Mouse (Mus musculus): ENCODE results near the gene Iqgap3. TPM values are rescaled to one million over a fixed set of nuclear protein-coding genes. Genes with fewer than 3 reads are reported as not detected.

Iqgap3 gene
- polyA plus RNA-seq, 1 experiment from 2014 or later = 15.9 TPM

- Histone ChIP-seq H3K27ac (ENCODE audit: low read depth, low read length) (peak overlapping the region; percentile 94), H3K4me2 (ENCODE audit: low read depth) (peak overlapping the region; percentile 96), H3K36me3 (ENCODE audit: control insufficient read depth, insufficient read depth, low read length) (no peaks in the 10 kb centered on the region), H3K27me3 (ENCODE audit: control insufficient read depth, insufficient read depth, low read length) (peaks cover 15% of the 10 kb centered on the region), H3K4me1 (ENCODE audit: control insufficient read depth, insufficient read depth, low read length) (peaks cover 47% of the 10 kb centered on the region), H3K9me3 (ENCODE audit: control insufficient read depth, low read length) (no peaks in the 10 kb centered on the region), H3K9ac (ENCODE audit: low read length) (peak overlapping the region; percentile 85), H3K4me3 (ENCODE audit: low read depth, low read length) (peak overlapping the region; percentile 91)
- whole genome bisulfite sequencing = 1% methylated on average over 30 of the region's 33 CpGs
- DNase-seq (ENCODE audit: low spot score) (peak; percentile 52), ATAC-seq (ENCODE audit: insufficient read depth, low FRiP score, low TSS enrichment) (peak; percentile 24; the same call in 1 of the 2 replicates)
These were observed 61.4 kb downstream of the Iqgap3 start for GRCm38 (mm10) chr3:88142916-88143771.

DNA sequence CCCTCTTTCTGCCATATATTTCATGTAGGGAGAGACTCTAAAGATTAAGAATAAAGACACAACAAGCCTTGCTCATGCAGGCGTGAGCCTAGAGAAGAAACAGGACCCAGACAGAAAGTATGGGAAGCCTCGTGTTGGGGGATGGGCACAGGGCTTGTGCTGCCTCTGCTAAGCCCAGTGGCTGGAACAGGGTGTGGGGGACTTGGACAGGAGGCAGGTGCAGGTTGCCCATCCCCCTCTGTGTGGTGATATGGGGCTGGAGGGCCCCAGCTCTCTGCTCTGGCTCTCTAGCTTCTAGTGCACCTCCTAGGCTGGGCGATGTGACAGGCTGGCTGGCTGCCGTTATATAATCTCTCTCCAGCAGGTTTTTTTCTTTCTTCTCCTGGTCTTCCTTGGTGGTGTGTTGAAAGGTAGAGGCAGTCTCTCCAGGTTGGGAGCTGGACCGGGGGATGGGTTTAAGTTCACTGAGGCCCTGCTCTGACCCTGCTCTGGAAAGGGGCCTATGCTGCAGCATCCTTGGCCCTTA, 62.3 kb downstream of the Iqgap3 start:
- DNase-seq (ENCODE audit: low spot score) (no peak), ATAC-seq (ENCODE audit: insufficient read depth, low FRiP score, low TSS enrichment) (no peak)
- Histone ChIP-seq H3K4me1 (ENCODE audit: control insufficient read depth, insufficient read depth, low read length) (peaks cover 42% of the 10 kb centered on the region), H3K9me3 (ENCODE audit: control insufficient read depth, low read length) (no peaks in the 10 kb centered on the region), H3K9ac (ENCODE audit: low read length) (peak overlapping the region; percentile 85), H3K4me3 (ENCODE audit: low read depth, low read length) (peak overlapping the region; percentile 91), H3K27me3 (ENCODE audit: control insufficient read depth, insufficient read depth, low read length) (peaks cover 15% of the 10 kb centered on the region), H3K27ac (ENCODE audit: low read depth, low read length) (no peak overlapping the region), H3K36me3 (ENCODE audit: control insufficient read depth, insufficient read depth, low read length) (no peaks in the 10 kb centered on the region), H3K4me2 (ENCODE audit: low read depth) (peak overlapping the region; percentile 96)
- 29% methylated on average over 5 of the region's 5 CpGs for WGBS

- 0 out of 2 replicates have a peak overlapping the region, but pooled peaks have one; percentile 91 for H3K4me3 ChIP-seq (ENCODE audit: low read depth, low read length)
- peak overlapping the region; percentile 96 for H3K4me2 ChIP-seq (ENCODE audit: low read depth)
- ATAC-seq (ENCODE audit: insufficient read depth, low FRiP score, low TSS enrichment) (no peak), DNase-seq (ENCODE audit: low spot score) (no peak)
- H3K27me3 ChIP-seq (ENCODE audit: control insufficient read depth, insufficient read depth, low read length) = peaks cover 7% of the 10 kb centered on the region; the same call in 1 of the 2 replicates
- 59% methylated on average over 6 of the region's 6 CpGs for WGBS
- H3K27ac ChIP-seq (ENCODE audit: low read depth, low read length) = peak overlapping the region; percentile 35; the same call in 1 of the 2 replicates
- no peaks in the 10 kb centered on the region for H3K36me3 ChIP-seq (ENCODE audit: control insufficient read depth, insufficient read depth, low read length)
- peaks cover 44% of the 10 kb centered on the region for H3K4me1 ChIP-seq (ENCODE audit: control insufficient read depth, insufficient read depth, low read length)
- H3K9me3 ChIP-seq (ENCODE audit: control insufficient read depth, low read length) = no peaks in the 10 kb centered on the region
- peak overlapping the region; percentile 33 for H3K9ac ChIP-seq (ENCODE audit: low read length)
These were observed 63.1 kb downstream of the Iqgap3 start for GRCm38 (mm10) chr3:88144648-88145410.

- H3K36me3 ChIP-seq (ENCODE audit: control insufficient read depth, insufficient read depth, low read length) = no peaks in the 10 kb centered on the region
- H3K9me3 ChIP-seq (ENCODE audit: control insufficient read depth, low read length) = no peaks in the 10 kb centered on the region
- peaks cover 2% of the 10 kb centered on the region; the same call in 1 of the 2 replicates for H3K27me3 ChIP-seq (ENCODE audit: control insufficient read depth, insufficient read depth, low read length)
- H3K9ac ChIP-seq (ENCODE audit: low read length) = 0 out of 2 replicates have a peak overlapping the region, but pooled peaks have one; percentile 33
- ATAC-seq (ENCODE audit: insufficient read depth, low FRiP score, low TSS enrichment) = no peak
- H3K4me3 ChIP-seq (ENCODE audit: low read depth, low read length) = no peak overlapping the region
- H3K4me2 ChIP-seq (ENCODE audit: low read depth) = peak overlapping the region; percentile 96
- H3K4me1 ChIP-seq (ENCODE audit: control insufficient read depth, insufficient read depth, low read length) = peaks cover 50% of the 10 kb centered on the region
- DNase-seq (ENCODE audit: low spot score) = no peak
- peak overlapping the region; percentile 35; the same call in 1 of the 2 replicates for H3K27ac ChIP-seq (ENCODE audit: low read depth, low read length)
- WGBS = 29% methylated on average over 4 of the region's 4 CpGs
These were observed 63.6 kb downstream of the Iqgap3 start for GRCm38 (mm10) chr3:88145411-88145782.

DNA sequence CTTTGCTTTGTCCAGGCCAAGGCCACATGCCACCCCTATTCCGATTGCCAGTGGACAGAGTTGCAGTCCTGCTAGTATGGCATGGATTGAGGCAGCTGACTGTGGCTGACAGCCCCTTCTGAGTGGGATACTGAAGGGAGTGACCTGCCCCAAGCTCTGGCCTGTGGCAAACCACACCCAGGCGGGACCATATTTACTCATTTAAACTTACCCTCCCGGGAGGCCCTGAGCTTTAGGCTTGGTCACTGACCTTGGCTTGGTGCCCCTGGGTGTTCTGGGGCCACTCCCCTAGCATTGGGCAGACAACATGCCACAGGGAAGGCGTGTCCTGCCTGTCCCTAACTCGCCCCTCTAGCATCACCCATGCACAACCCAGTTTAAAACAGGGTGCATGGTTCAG, 64.2 kb downstream of the Iqgap3 start:
- no peak overlapping the region for H3K4me3 ChIP-seq (ENCODE audit: low read depth, low read length)
- DNase-seq (ENCODE audit: low spot score) (no peak), ATAC-seq (ENCODE audit: insufficient read depth, low FRiP score, low TSS enrichment) (no peak)
- peaks cover 2% of the 10 kb centered on the region; the same call in 1 of the 2 replicates for H3K27me3 ChIP-seq (ENCODE audit: control insufficient read depth, insufficient read depth, low read length)
- 71% methylated on average over 5 of the region's 5 CpGs for WGBS
- no peak overlapping the region for H3K9ac ChIP-seq (ENCODE audit: low read length)
- no peaks in the 10 kb centered on the region for H3K36me3 ChIP-seq (ENCODE audit: control insufficient read depth, insufficient read depth, low read length)
- 0 out of 2 replicates have a peak overlapping the region, but pooled peaks have one; percentile 35 for H3K27ac ChIP-seq (ENCODE audit: low read depth, low read length)
- H3K4me2 ChIP-seq (ENCODE audit: low read depth) = peak overlapping the region; percentile 96
- H3K4me1 ChIP-seq (ENCODE audit: control insufficient read depth, insufficient read depth, low read length) = peaks cover 55% of the 10 kb centered on the region
- H3K9me3 ChIP-seq (ENCODE audit: control insufficient read depth, low read length) = no peaks in the 10 kb centered on the region

DNA sequence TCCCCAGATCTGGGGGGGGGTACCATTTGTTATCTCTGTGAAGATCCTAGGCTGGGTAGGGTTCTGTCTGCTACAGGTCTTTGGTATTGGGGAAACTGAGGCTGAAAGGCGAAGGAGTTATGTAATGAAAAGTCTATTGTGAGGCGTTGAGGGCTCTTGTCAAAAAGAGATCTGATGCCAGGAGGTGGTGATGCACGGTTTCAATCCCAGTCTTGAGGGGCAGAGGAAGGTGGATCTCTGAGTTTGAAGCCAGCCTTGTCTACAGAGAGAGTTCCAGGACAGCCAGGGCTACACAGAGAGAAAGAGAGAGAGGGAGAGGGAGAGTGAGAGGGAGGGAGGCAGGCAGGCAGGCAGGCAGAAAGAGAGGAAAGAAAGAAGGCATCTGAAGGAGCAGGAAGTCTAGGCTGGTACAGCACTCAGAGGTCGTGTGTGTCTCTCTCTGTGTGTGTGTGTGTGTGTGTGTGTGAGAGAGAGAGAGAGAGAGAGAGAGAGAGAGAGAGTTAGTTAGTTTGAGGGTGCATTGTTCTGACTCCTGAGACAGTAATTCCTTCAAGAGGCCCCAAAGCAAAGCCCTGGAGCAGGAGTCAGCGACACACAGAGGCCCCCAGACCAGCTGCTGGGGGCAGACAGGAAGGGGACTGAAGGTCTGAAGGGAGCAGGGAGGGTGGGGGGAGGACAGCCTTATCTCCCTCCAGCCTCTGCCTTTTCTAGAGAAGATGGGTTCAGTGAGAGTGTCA, 64.8 kb downstream of the Iqgap3 start:
- DNase-seq (ENCODE audit: low spot score) (no peak), ATAC-seq (ENCODE audit: insufficient read depth, low FRiP score, low TSS enrichment) (no peak)
- H3K36me3 ChIP-seq (ENCODE audit: control insufficient read depth, insufficient read depth, low read length) = no peaks in the 10 kb centered on the region
- H3K27me3 ChIP-seq (ENCODE audit: control insufficient read depth, insufficient read depth, low read length) = no peaks in the 10 kb centered on the region
- H3K9me3 ChIP-seq (ENCODE audit: control insufficient read depth, low read length) = no peaks in the 10 kb centered on the region
- H3K9ac ChIP-seq (ENCODE audit: low read length) = peak overlapping the region; percentile 22; the same call in 1 of the 2 replicates
- H3K4me3 ChIP-seq (ENCODE audit: low read depth, low read length) = no peak overlapping the region
- H3K4me2 ChIP-seq (ENCODE audit: low read depth) = no peak overlapping the region
- H3K4me1 ChIP-seq (ENCODE audit: control insufficient read depth, insufficient read depth, low read length) = peaks cover 61% of the 10 kb centered on the region
- no peak overlapping the region for H3K27ac ChIP-seq (ENCODE audit: low read depth, low read length)
- 44% methylated on average over 5 of the region's 5 CpGs for WGBS

DNA sequence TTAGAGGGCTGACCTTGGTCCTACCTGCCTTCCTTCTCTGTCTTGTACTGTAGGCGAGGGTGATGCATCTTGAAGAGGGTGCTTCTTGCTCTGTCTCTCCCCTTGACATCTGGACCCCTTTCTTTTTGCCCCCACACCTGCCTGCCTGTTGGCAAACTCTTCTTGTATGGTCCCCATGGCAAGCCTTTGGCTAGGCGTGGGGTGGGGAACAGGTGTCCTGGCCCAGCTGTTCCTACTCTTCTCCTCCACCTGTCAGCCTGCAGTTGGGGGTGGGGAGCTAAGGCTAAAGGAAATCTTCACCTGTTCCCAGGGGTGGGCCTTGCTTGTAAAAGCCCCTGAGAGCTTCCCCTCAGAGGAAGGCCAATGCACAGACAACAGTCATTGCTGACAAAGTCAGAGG, 65.7 kb downstream of the Iqgap3 start:
- H3K4me1 ChIP-seq (ENCODE audit: control insufficient read depth, insufficient read depth, low read length) = peaks cover 70% of the 10 kb centered on the region
- no peak overlapping the region for H3K4me2 ChIP-seq (ENCODE audit: low read depth)
- no peaks in the 10 kb centered on the region for H3K36me3 ChIP-seq (ENCODE audit: control insufficient read depth, insufficient read depth, low read length)
- WGBS = 65% methylated on average over 2 of the region's 2 CpGs
- H3K27me3 ChIP-seq (ENCODE audit: control insufficient read depth, insufficient read depth, low read length) = no peaks in the 10 kb centered on the region
- no peak for ATAC-seq (ENCODE audit: insufficient read depth, low FRiP score, low TSS enrichment)
- no peak overlapping the region for H3K27ac ChIP-seq (ENCODE audit: low read depth, low read length)
- no peak for DNase-seq (ENCODE audit: low spot score)
- H3K4me3 ChIP-seq (ENCODE audit: low read depth, low read length) = no peak overlapping the region
- no peaks in the 10 kb centered on the region for H3K9me3 ChIP-seq (ENCODE audit: control insufficient read depth, low read length)
- no peak overlapping the region for H3K9ac ChIP-seq (ENCODE audit: low read length)

DNA sequence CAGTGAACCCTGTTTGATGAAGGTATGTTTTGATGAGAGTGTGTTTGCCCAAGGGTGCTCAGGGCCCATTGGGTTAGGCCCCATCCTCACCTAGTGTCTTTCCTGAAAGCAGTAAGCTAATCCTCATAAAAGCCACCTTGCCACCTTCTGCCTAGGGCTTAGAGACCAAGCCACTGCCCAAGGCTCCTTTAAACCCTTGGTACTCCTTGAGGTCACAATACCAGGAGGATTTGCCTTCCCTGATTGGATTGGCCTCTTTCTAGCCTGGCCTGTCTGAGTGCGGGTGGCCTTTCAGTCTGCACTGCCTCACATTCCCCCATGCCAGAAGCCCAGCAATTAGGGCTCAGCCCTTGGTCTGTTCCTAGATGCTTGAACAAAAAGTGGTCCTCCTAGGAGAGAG, 66.1 kb downstream of the Iqgap3 start:
- H3K4me1 ChIP-seq (ENCODE audit: control insufficient read depth, insufficient read depth, low read length) = peaks cover 70% of the 10 kb centered on the region
- no peaks in the 10 kb centered on the region for H3K27me3 ChIP-seq (ENCODE audit: control insufficient read depth, insufficient read depth, low read length)
- DNase-seq (ENCODE audit: low spot score) (no peak), ATAC-seq (ENCODE audit: insufficient read depth, low FRiP score, low TSS enrichment) (no peak)
- no peak overlapping the region for H3K9ac ChIP-seq (ENCODE audit: low read length)
- H3K4me3 ChIP-seq (ENCODE audit: low read depth, low read length) = no peak overlapping the region
- no peak overlapping the region for H3K4me2 ChIP-seq (ENCODE audit: low read depth)
- H3K27ac ChIP-seq (ENCODE audit: low read depth, low read length) = no peak overlapping the region
- 91% methylated on average over 1 of the region's 1 CpGs for WGBS
- H3K36me3 ChIP-seq (ENCODE audit: control insufficient read depth, insufficient read depth, low read length) = no peaks in the 10 kb centered on the region
- no peaks in the 10 kb centered on the region for H3K9me3 ChIP-seq (ENCODE audit: control insufficient read depth, low read length)

All from neural tube, embryonic 11.5 days (tissue).